Mouse (Mus musculus): ENCODE measurements at regions not wholly inside any gene's neighbourhood (a gene's known extent, or its start where the extent isn't known, plus 50 kb on each side); places are given as distances from the start of the nearest gene placed in this dataset.

GRCm38 (mm10) chr3:41312492-41312891 is 229.6 kb upstream of the Pgrmc2 start:
- H3K9ac ChIP-seq (ENCODE audit: low read depth, poor library complexity, severe bottlenecking) = no peak overlapping the region
- no peaks in the 10 kb centered on the region for H3K27me3 ChIP-seq (ENCODE audit: control insufficient read depth, insufficient read depth, low read length, poor library complexity, severe bottlenecking)
- H3K4me3 ChIP-seq (ENCODE audit: low read depth, low read length) = no peak overlapping the region
- no peak overlapping the region for H3K27ac ChIP-seq (ENCODE audit: insufficient read depth, low read length)
- H3K9me3 ChIP-seq (replicated peaks; ENCODE audit: control insufficient read depth, insufficient read depth, low read length, poor library complexity, severe bottlenecking) = no peaks in the 10 kb centered on the region
- H3K36me3 ChIP-seq (ENCODE audit: control insufficient read depth, insufficient read depth, low read length, poor library complexity, severe bottlenecking) = no peaks in the 10 kb centered on the region
- no peaks in the 10 kb centered on the region for H3K4me1 ChIP-seq (ENCODE audit: control insufficient read depth, insufficient read depth, low read length)
- no peak for TF ChIP-seq EP300 (IDR thresholded peaks at IDR 0.05; ENCODE audit: insufficient read depth, low read depth, low read length)

- Histone ChIP-seq H3K9ac (ENCODE audit: low read depth, poor library complexity, severe bottlenecking) (no peak overlapping the region), H3K27ac (ENCODE audit: insufficient read depth, low read length) (no peak overlapping the region), H3K36me3 (ENCODE audit: control insufficient read depth, insufficient read depth, low read length, poor library complexity, severe bottlenecking) (no peaks in the 10 kb centered on the region)
These were observed 224.7 kb upstream of the Pgrmc2 start for GRCm38 (mm10) chr3:41307400-41308028.

GRCm38 (mm10) chr3:41302805-41303204 is 220.0 kb upstream of the Pgrmc2 start:
- no peak overlapping the region for H3K9ac ChIP-seq (ENCODE audit: low read depth, poor library complexity, severe bottlenecking)
- H3K36me3 ChIP-seq (ENCODE audit: control insufficient read depth, insufficient read depth, low read length, poor library complexity, severe bottlenecking) = no peaks in the 10 kb centered on the region
- no peak overlapping the region for H3K27ac ChIP-seq (ENCODE audit: insufficient read depth, low read length)
- TF ChIP-seq EP300 (IDR thresholded peaks at IDR 0.05; ENCODE audit: insufficient read depth, low read depth, low read length) (no peak), CTCF (IDR thresholded peaks at IDR 0.05; ENCODE audit: low read depth, low read length) (no peak), POLR2A (IDR thresholded peaks at IDR 0.05; ENCODE audit: insufficient read depth, low read length) (no peak)
- no peaks in the 10 kb centered on the region for H3K9me3 ChIP-seq (replicated peaks; ENCODE audit: control insufficient read depth, insufficient read depth, low read length, poor library complexity, severe bottlenecking)
- no peak overlapping the region for H3K4me3 ChIP-seq (ENCODE audit: low read depth, low read length)
- H3K4me1 ChIP-seq (ENCODE audit: control insufficient read depth, insufficient read depth, low read length) = no peaks in the 10 kb centered on the region
- H3K27me3 ChIP-seq (ENCODE audit: control insufficient read depth, insufficient read depth, low read length, poor library complexity, severe bottlenecking) = no peaks in the 10 kb centered on the region

More at GRCm38 (mm10) chr3:41307400-41308028, 224.7 kb upstream of the Pgrmc2 start:
- TF ChIP-seq EP300 (IDR thresholded peaks at IDR 0.05; ENCODE audit: insufficient read depth, low read depth, low read length) = no peak
- H3K4me3 ChIP-seq (ENCODE audit: low read depth, low read length) = no peak overlapping the region
- no peaks in the 10 kb centered on the region for H3K27me3 ChIP-seq (ENCODE audit: control insufficient read depth, insufficient read depth, low read length, poor library complexity, severe bottlenecking)
- H3K9me3 ChIP-seq (replicated peaks; ENCODE audit: control insufficient read depth, insufficient read depth, low read length, poor library complexity, severe bottlenecking) = no peaks in the 10 kb centered on the region
- no peaks in the 10 kb centered on the region for H3K4me1 ChIP-seq (ENCODE audit: control insufficient read depth, insufficient read depth, low read length)

GRCm38 (mm10) chr3:41298776-41299175 is 215.9 kb upstream of the Pgrmc2 start:
- Histone ChIP-seq H3K9ac (ENCODE audit: low read depth, poor library complexity, severe bottlenecking) (no peak overlapping the region), H3K9me3 (replicated peaks; ENCODE audit: control insufficient read depth, insufficient read depth, low read length, poor library complexity, severe bottlenecking) (no peaks in the 10 kb centered on the region), H3K27me3 (ENCODE audit: control insufficient read depth, insufficient read depth, low read length, poor library complexity, severe bottlenecking) (no peaks in the 10 kb centered on the region), H3K27ac (ENCODE audit: insufficient read depth, low read length) (no peak overlapping the region), H3K4me3 (ENCODE audit: low read depth, low read length) (no peak overlapping the region), H3K4me1 (ENCODE audit: control insufficient read depth, insufficient read depth, low read length) (no peaks in the 10 kb centered on the region), H3K36me3 (ENCODE audit: control insufficient read depth, insufficient read depth, low read length, poor library complexity, severe bottlenecking) (no peaks in the 10 kb centered on the region)
- TF ChIP-seq CTCF (IDR thresholded peaks at IDR 0.05; ENCODE audit: low read depth, low read length) (no peak), POLR2A (IDR thresholded peaks at IDR 0.05; ENCODE audit: insufficient read depth, low read length) (no peak), EP300 (IDR thresholded peaks at IDR 0.05; ENCODE audit: insufficient read depth, low read depth, low read length) (no peak)

GRCm38 (mm10) chr3:41296152-41296809 is 213.4 kb upstream of the Pgrmc2 start:
- Histone ChIP-seq H3K4me3 (ENCODE audit: low read depth, low read length) (no peak overlapping the region), H3K9me3 (replicated peaks; ENCODE audit: control insufficient read depth, insufficient read depth, low read length, poor library complexity, severe bottlenecking) (no peaks in the 10 kb centered on the region), H3K9ac (ENCODE audit: low read depth, poor library complexity, severe bottlenecking) (no peak overlapping the region), H3K27ac (ENCODE audit: insufficient read depth, low read length) (no peak overlapping the region), H3K27me3 (ENCODE audit: control insufficient read depth, insufficient read depth, low read length, poor library complexity, severe bottlenecking) (no peaks in the 10 kb centered on the region), H3K36me3 (ENCODE audit: control insufficient read depth, insufficient read depth, low read length, poor library complexity, severe bottlenecking) (no peaks in the 10 kb centered on the region), H3K4me1 (ENCODE audit: control insufficient read depth, insufficient read depth, low read length) (no peaks in the 10 kb centered on the region)
- TF ChIP-seq EP300 (IDR thresholded peaks at IDR 0.05; ENCODE audit: insufficient read depth, low read depth, low read length) = no peak
- TF ChIP-seq CTCF (IDR thresholded peaks at IDR 0.05; ENCODE audit: low read depth, low read length) = no peak
- no peak for TF ChIP-seq POLR2A (IDR thresholded peaks at IDR 0.05; ENCODE audit: insufficient read depth, low read length)

- no peaks in the 10 kb centered on the region for H3K27me3 ChIP-seq (ENCODE audit: control insufficient read depth, insufficient read depth, low read length, poor library complexity, severe bottlenecking)
- H3K4me1 ChIP-seq (ENCODE audit: control insufficient read depth, insufficient read depth, low read length) = no peaks in the 10 kb centered on the region
- H3K9me3 ChIP-seq (replicated peaks; ENCODE audit: control insufficient read depth, insufficient read depth, low read length, poor library complexity, severe bottlenecking) = no peaks in the 10 kb centered on the region
- H3K27ac ChIP-seq (ENCODE audit: insufficient read depth, low read length) = no peak overlapping the region
- TF ChIP-seq EP300 (IDR thresholded peaks at IDR 0.05; ENCODE audit: insufficient read depth, low read depth, low read length) (no peak), POLR2A (IDR thresholded peaks at IDR 0.05; ENCODE audit: insufficient read depth, low read length) (no peak), CTCF (IDR thresholded peaks at IDR 0.05; ENCODE audit: low read depth, low read length) (no peak)
- no peak overlapping the region for H3K9ac ChIP-seq (ENCODE audit: low read depth, poor library complexity, severe bottlenecking)
- H3K36me3 ChIP-seq (ENCODE audit: control insufficient read depth, insufficient read depth, low read length, poor library complexity, severe bottlenecking) = no peaks in the 10 kb centered on the region
- H3K4me3 ChIP-seq (ENCODE audit: low read depth, low read length) = no peak overlapping the region
These were observed 212.3 kb upstream of the Pgrmc2 start for GRCm38 (mm10) chr3:41295150-41295549.
